Mouse (Mus musculus) yolk sac, embryonic 10.5 days (tissue): ENCODE results near the gene Olfr101.

Experiments
- DNase-seq: peaks from one replicate; pipeline ENCODE4 v3.0.0-alpha.2; 2017; ENCODE audit warnings: low spot score

Gene Olfr101

GRCm38 (mm10) chr17:37304213-37304612 is at the start of gene Olfr101:
Gene Olfr101 (minus strand): TSS chr17:37304313.
- no peak for DNase-seq

- no peak for DNase-seq
These were observed 35.5 kb upstream of the Olfr101 start, which contains the start of gene Olfr103 for GRCm38 (mm10) chr17:37339598-37339997. Gene Olfr103 (minus strand): TSS chr17:37339698.

- no peak for DNase-seq
These were observed 12.8 kb upstream of the Olfr101 start, which contains the start of gene Olfr102 for GRCm38 (mm10) chr17:37316954-37317353. Gene Olfr102 (minus strand): TSS chr17:37317054.

DNA sequence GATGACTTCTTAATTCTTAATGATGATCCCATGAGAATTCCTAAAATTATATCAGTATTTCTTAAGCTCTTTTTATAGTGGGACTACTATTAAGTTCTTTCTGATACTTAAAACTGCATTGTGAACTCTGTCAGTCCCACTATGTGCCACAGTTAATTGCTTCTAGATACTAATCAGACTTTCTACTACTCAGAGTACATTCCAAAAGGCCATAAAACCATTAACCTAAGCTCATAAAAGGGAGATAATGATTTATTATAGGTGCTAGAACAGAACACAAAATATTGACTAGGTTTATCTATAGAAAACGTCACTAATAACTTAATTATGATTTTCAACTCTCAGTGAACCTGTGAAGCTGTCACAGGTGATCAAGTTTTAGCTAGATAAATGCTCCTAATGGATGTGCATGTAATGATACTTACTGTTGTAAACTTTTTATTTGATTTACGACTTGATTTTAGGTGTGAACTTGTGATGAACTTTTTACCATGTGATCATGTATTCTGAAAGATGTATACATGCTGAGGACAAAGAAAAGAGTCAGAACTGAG is 6.1 kb upstream of the Olfr101 start:
- no peak for DNase-seq

DNA sequence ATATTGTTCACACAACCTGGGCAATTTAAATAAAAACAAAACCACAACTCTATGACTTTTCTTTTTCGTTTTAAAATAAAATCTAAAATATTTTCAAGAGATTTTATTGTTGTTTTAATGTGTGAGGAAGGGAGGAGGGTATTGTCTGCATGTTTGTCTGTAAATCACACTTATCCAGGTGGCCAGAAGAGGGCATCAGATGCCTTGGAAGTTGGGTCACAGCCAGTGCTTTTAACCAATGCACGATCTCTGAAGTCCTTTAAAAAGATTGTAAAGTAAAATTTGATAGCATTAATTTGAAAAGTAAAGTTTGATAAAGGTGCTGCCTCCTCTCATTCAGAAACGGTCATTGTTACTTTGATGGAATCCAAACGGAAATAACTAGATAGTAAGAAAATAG is 4.4 kb upstream of the Olfr101 start:
- DNase-seq, result no peak

DNA sequence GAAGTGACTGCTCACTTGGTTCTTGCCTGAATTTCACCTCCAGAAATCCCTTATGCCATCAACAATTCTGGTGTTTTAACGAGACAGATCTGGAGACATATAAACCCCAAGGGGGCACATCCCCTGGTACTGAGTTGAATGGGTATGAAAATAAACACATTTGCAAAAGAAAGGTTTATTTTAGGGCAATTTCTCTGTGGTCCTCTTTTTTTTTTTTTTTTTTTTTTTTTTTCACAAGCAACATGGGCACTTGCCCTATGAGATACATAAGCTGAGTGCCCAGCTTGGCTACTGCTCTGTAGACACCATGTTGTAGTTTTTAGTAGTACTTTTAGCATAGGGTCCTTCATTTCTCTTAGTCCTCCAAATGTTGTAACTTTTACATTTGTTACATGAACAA is 20.8 kb downstream of the Olfr101 start, which contains the start of gene Olfr99:
Gene Olfr99, minus strand, starts transcription at position 101 of the 400 bp plus-strand sequence.
- no peak for DNase-seq

- no peak for DNase-seq
These were observed 23.8 kb downstream of the Olfr101 start for GRCm38 (mm10) chr17:37280331-37280730.

- DNase-seq, result no peak
These were observed 27.5 kb downstream of the Olfr101 start for GRCm38 (mm10) chr17:37276573-37276972.

DNA sequence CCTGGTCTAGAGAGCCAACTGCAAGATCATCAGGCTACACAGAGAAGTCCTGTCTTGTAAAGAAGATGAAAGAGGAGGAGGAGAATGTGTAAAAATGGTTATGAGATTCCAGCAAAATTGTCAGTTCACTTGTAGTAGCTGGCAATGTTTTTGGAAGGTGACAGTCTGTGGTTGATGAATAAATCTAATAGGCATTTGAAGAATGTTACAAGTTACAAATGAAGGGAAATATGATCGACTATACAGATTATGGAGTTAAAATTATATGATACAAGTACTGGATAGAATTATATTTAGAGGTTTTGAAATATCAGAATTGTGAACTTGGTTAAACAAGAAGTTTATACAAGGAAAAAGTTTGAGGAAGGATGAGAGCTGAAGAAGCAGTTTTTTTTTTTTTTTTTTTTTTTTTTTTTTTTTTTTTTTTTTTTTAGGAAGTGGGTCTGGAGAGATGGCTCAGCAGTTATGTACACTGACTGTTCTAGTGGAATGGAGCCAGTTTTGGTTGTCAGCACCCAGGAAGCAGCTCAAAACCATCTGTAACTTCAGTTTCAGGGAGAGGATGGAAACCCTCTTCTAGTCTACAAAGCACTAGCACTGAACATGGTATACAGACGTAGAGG is 28.4 kb downstream of the Olfr101 start:
- DNase-seq, result no peak

DNA sequence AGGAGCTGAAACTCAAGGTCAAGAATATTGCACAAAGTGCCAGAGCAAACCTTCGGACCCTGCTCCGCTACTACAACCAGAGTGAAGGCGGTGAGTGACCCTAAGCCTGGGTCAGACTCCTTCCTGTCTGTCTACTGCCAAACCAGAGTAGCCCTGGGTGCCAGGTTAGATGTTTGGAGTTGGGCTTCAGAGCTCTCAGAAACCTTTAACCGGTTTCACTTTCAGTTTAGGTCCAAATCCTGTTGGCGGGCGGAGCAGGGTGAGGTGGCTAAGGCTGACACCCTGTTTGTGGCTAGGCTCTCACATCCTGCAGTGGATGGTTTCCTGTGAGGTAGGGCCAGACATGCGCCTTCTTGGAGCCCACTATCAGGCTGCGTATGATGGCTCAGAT is 33.4 kb downstream of the Olfr101 start:
- no peak for DNase-seq

DNA sequence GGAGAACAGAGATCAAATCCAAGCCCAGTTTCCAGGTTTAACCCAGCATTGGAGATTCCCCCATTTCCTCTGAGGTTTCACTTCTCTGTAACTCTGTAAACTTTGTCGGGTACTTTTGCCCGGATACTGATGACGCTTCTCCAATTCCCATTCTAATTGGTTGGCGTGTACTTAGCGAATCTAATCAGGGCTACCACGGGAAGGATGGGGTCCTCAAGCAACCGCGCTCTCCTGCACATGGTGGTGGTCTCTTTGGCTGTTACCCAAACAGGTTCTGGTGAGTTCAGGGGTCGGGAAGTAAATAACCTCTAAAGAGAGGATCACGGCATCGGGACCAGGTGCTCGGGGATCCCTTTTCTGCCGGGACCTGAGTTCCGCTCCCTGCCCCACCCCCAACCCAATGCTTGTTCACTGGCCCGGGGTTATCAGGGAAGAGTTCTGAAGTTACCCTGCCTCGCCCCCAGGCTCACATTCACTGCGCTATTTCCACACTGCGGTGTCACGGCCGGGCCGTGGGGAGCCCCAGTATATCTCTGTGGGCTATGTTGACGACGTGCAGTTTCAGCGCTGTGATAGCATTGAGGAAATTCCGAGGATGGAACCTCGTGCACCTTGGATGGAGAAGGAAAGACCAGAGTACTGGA is 33.9 kb downstream of the Olfr101 start, which contains the start of gene H2-M3:
Gene H2-M3, plus strand, starts transcription at position 163 of the 644 bp plus-strand sequence.
- DNase-seq, result peak; percentile 79

DNA sequence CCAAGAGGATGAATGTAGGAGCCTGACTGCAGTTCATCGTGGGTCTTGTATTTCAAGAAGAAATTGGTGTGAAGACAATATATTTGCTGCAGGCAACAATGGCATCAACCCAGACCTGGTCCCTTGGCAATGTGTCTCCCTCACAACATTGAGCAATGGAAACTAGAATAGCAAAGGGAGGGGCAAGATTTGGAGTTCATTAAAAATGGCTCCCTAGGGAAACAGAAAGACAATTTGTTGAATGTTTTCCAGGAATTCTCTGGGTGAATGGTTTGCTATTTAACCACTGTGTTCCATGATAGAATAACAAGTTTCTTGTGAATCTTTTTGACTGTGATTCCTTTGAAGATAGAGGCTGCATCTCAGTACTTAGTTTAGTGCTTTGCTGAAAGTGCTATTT is 40.5 kb downstream of the Olfr101 start, which contains the start of gene Olfr98:
Gene Olfr98, minus strand, starts transcription at position 124 of the 400 bp plus-strand sequence.
- no peak for DNase-seq

- peak; percentile 12 for DNase-seq
These were observed 53.6 kb downstream of the Olfr101 start for GRCm38 (mm10) chr17:37250544-37250943.

GRCm38 (mm10) chr17:37249460-37249859 is 54.7 kb downstream of the Olfr101 start:
- no peak for DNase-seq
